Mouse (Mus musculus): Measurements from ENCODE around the gene Zfp683. TPM values are rescaled to one million over a fixed set of nuclear protein-coding genes. Genes with fewer than 3 reads are reported as not detected.
A peak's percentile ranks its signal among the peaks of the same experiment; 100 is the strongest.

Zfp683 gene
- polyA plus RNA-seq (2015; fragmentation: Nextera tagmentation; extraction: Ambion mirVana) = not detected in 2 replicates

- Histone ChIP-seq H3K4me2 (ENCODE audit: low read length) (no peak within 1 kb of the TSS), H3K9me3 (replicated peaks; ENCODE audit: control insufficient read depth, low read length, poor library complexity, severe bottlenecking) (no peaks in the 10 kb centered on the region), H3K4me1 (ENCODE audit: control insufficient read depth, insufficient read depth, low read length) (no peaks in the 10 kb centered on the region), H3K36me3 (ENCODE audit: control insufficient read depth, insufficient read depth, low read length) (no peaks in the 10 kb centered on the region), H3K9ac (ENCODE audit: low read depth, low read length) (no peak within 1 kb of the TSS), H3K27me3 (ENCODE audit: control insufficient read depth, insufficient read depth, low read depth, low read length) (no peaks in the 10 kb centered on the region), H3K4me3 (ENCODE audit: low read depth, low read length) (no peak within 1 kb of the TSS), H3K27ac (ENCODE audit: low read length) (no peak within 1 kb of the TSS)
- ATAC-seq = no peak
- 88% methylated on average over 3 of the region's 3 CpGs for WGBS
These were observed at the start of gene Zfp683 for GRCm38 (mm10) chr4:134053538-134053937. Gene Zfp683, plus strand, starts transcription at chr4:134053838.

GRCm38 (mm10) chr4:134005581-134006358 lies 47.9 kb upstream of the Zfp683 start:
- Histone ChIP-seq H3K9me3 (replicated peaks; ENCODE audit: control insufficient read depth, low read length, poor library complexity, severe bottlenecking) (no peaks in the 10 kb centered on the region), H3K4me2 (ENCODE audit: low read length) (no peak overlapping the region), H3K27me3 (ENCODE audit: control insufficient read depth, insufficient read depth, low read depth, low read length) (no peaks in the 10 kb centered on the region), H3K4me1 (ENCODE audit: control insufficient read depth, insufficient read depth, low read length) (peaks cover 2% of the 10 kb centered on the region; the same call in 1 of the 2 replicates), H3K27ac (ENCODE audit: low read length) (no peak overlapping the region), H3K9ac (ENCODE audit: low read depth, low read length) (no peak overlapping the region), H3K36me3 (ENCODE audit: control insufficient read depth, insufficient read depth, low read length) (no peaks in the 10 kb centered on the region), H3K4me3 (ENCODE audit: low read depth, low read length) (no peak overlapping the region)
- WGBS = 69% methylated on average over 12 of the region's 12 CpGs
- ATAC-seq = no peak

GRCm38 (mm10) chr4:134006845-134007244 lies 46.8 kb upstream of the Zfp683 start:
- Histone ChIP-seq H3K4me3 (ENCODE audit: low read depth, low read length) (no peak overlapping the region), H3K4me2 (ENCODE audit: low read length) (no peak overlapping the region), H3K9me3 (replicated peaks; ENCODE audit: control insufficient read depth, low read length, poor library complexity, severe bottlenecking) (no peaks in the 10 kb centered on the region), H3K27ac (ENCODE audit: low read length) (no peak overlapping the region), H3K36me3 (ENCODE audit: control insufficient read depth, insufficient read depth, low read length) (no peaks in the 10 kb centered on the region), H3K4me1 (ENCODE audit: control insufficient read depth, insufficient read depth, low read length) (no peaks in the 10 kb centered on the region), H3K9ac (ENCODE audit: low read depth, low read length) (no peak overlapping the region), H3K27me3 (ENCODE audit: control insufficient read depth, insufficient read depth, low read depth, low read length) (0 out of 2 replicates have a peak, but pooled peaks cover 3% of the 10 kb centered on the region)
- ATAC-seq = no peak
- 97% methylated on average over 3 of the region's 3 CpGs for WGBS

GRCm38 (mm10) chr4:134009709-134010108 lies 43.9 kb upstream of the Zfp683 start:
- no peak overlapping the region for H3K4me2 ChIP-seq (ENCODE audit: low read length)
- WGBS = 59% methylated on average over 6 of the region's 6 CpGs
- H3K9ac ChIP-seq (ENCODE audit: low read depth, low read length) = no peak overlapping the region
- no peaks in the 10 kb centered on the region for H3K36me3 ChIP-seq (ENCODE audit: control insufficient read depth, insufficient read depth, low read length)
- no peak for ATAC-seq
- H3K27me3 ChIP-seq (ENCODE audit: control insufficient read depth, insufficient read depth, low read depth, low read length) = 0 out of 2 replicates have a peak, but pooled peaks cover 3% of the 10 kb centered on the region
- H3K27ac ChIP-seq (ENCODE audit: low read length) = no peak overlapping the region
- H3K9me3 ChIP-seq (replicated peaks; ENCODE audit: control insufficient read depth, low read length, poor library complexity, severe bottlenecking) = no peaks in the 10 kb centered on the region
- no peaks in the 10 kb centered on the region for H3K4me1 ChIP-seq (ENCODE audit: control insufficient read depth, insufficient read depth, low read length)
- H3K4me3 ChIP-seq (ENCODE audit: low read depth, low read length) = no peak overlapping the region

GRCm38 (mm10) chr4:134011450-134012414 lies 41.9 kb upstream of the Zfp683 start:
- no peaks in the 10 kb centered on the region for H3K9me3 ChIP-seq (replicated peaks; ENCODE audit: control insufficient read depth, low read length, poor library complexity, severe bottlenecking)
- H3K27me3 ChIP-seq (ENCODE audit: control insufficient read depth, insufficient read depth, low read depth, low read length) = 0 out of 2 replicates have a peak, but pooled peaks cover 3% of the 10 kb centered on the region
- 5% methylated on average over 16 of the region's 16 CpGs for WGBS
- H3K36me3 ChIP-seq (ENCODE audit: control insufficient read depth, insufficient read depth, low read length) = no peaks in the 10 kb centered on the region
- no peaks in the 10 kb centered on the region for H3K4me1 ChIP-seq (ENCODE audit: control insufficient read depth, insufficient read depth, low read length)
- H3K4me2 ChIP-seq (ENCODE audit: low read length) = no peak overlapping the region
- H3K9ac ChIP-seq (ENCODE audit: low read depth, low read length) = no peak overlapping the region
- no peak overlapping the region for H3K4me3 ChIP-seq (ENCODE audit: low read depth, low read length)
- no peak overlapping the region for H3K27ac ChIP-seq (ENCODE audit: low read length)
- ATAC-seq = no peak

GRCm38 (mm10) chr4:134012858-134013528 lies 40.6 kb upstream of the Zfp683 start:
- 46% methylated on average over 12 of the region's 12 CpGs for WGBS
- 0 out of 2 replicates have a peak, but pooled peaks have one; percentile 28 for ATAC-seq
- Histone ChIP-seq H3K9ac (ENCODE audit: low read depth, low read length) (no peak overlapping the region), H3K4me3 (ENCODE audit: low read depth, low read length) (no peak overlapping the region), H3K4me1 (ENCODE audit: control insufficient read depth, insufficient read depth, low read length) (peaks cover 10% of the 10 kb centered on the region), H3K27ac (ENCODE audit: low read length) (no peak overlapping the region), H3K36me3 (ENCODE audit: control insufficient read depth, insufficient read depth, low read length) (no peaks in the 10 kb centered on the region), H3K9me3 (replicated peaks; ENCODE audit: control insufficient read depth, low read length, poor library complexity, severe bottlenecking) (no peaks in the 10 kb centered on the region), H3K4me2 (ENCODE audit: low read length) (no peak overlapping the region), H3K27me3 (ENCODE audit: control insufficient read depth, insufficient read depth, low read depth, low read length) (peaks cover 10% of the 10 kb centered on the region; the same call in 1 of the 2 replicates)

GRCm38 (mm10) chr4:134016208-134016607 lies 37.4 kb upstream of the Zfp683 start:
- Histone ChIP-seq H3K27ac (ENCODE audit: low read length) (no peak overlapping the region), H3K9me3 (replicated peaks; ENCODE audit: control insufficient read depth, low read length, poor library complexity, severe bottlenecking) (no peaks in the 10 kb centered on the region), H3K4me2 (ENCODE audit: low read length) (no peak overlapping the region), H3K4me1 (ENCODE audit: control insufficient read depth, insufficient read depth, low read length) (peaks cover 26% of the 10 kb centered on the region), H3K36me3 (ENCODE audit: control insufficient read depth, insufficient read depth, low read length) (no peaks in the 10 kb centered on the region), H3K9ac (ENCODE audit: low read depth, low read length) (no peak overlapping the region), H3K4me3 (ENCODE audit: low read depth, low read length) (no peak overlapping the region), H3K27me3 (ENCODE audit: control insufficient read depth, insufficient read depth, low read depth, low read length) (peaks cover 20% of the 10 kb centered on the region)
- WGBS = 4% methylated on average over 7 of the region's 7 CpGs
- ATAC-seq = no peak

GRCm38 (mm10) chr4:134016767-134017166 lies 36.9 kb upstream of the Zfp683 start:
- Histone ChIP-seq H3K27me3 (ENCODE audit: control insufficient read depth, insufficient read depth, low read depth, low read length) (peaks cover 17% of the 10 kb centered on the region), H3K9me3 (replicated peaks; ENCODE audit: control insufficient read depth, low read length, poor library complexity, severe bottlenecking) (no peaks in the 10 kb centered on the region), H3K9ac (ENCODE audit: low read depth, low read length) (no peak overlapping the region), H3K4me1 (ENCODE audit: control insufficient read depth, insufficient read depth, low read length) (peaks cover 26% of the 10 kb centered on the region), H3K36me3 (ENCODE audit: control insufficient read depth, insufficient read depth, low read length) (no peaks in the 10 kb centered on the region), H3K4me2 (ENCODE audit: low read length) (peak overlapping the region; percentile 63; the same call in 1 of the 2 replicates), H3K4me3 (ENCODE audit: low read depth, low read length) (no peak overlapping the region), H3K27ac (ENCODE audit: low read length) (no peak overlapping the region)
- 2% methylated on average over 8 of the region's 8 CpGs for WGBS
- no peak for ATAC-seq

Data from midbrain, embryonic 16.5 days (tissue).